Mouse (Mus musculus): ENCODE measurements at regions not wholly inside any gene's neighbourhood (a gene's known extent, or its start where the extent isn't known, plus 50 kb on each side); places are given as distances from the start of the nearest gene placed in this dataset.

DNA sequence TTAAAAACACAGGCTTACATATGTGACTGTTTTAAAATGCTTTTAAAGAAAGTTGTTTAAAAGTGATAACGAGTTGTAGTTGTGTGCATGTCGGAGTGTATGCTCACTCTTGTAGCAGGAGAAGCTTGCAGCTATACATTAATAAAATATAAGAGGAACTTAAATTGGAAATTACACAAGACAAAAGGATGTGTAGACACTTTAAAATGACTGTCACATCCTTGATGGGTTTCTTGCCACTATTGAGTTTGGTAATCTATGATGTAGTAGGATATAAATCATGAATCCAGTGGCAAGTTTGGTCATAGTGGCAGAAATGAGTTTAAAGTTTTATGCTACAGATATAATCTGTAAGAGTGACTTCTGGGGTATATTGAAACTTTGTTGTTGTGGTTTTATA is 504.3 kb downstream of the Plcl1 start:
- Histone ChIP-seq H3K27ac (replicated peaks; ENCODE audit: low read depth, low read length) (no peak overlapping the region), H3K4me3 (ENCODE audit: insufficient read depth, low read depth, low read length) (no peak overlapping the region), H3K4me1 (ENCODE audit: control insufficient read depth, insufficient read depth, insufficient read length, low read length) (no peaks in the 10 kb centered on the region)

DNA sequence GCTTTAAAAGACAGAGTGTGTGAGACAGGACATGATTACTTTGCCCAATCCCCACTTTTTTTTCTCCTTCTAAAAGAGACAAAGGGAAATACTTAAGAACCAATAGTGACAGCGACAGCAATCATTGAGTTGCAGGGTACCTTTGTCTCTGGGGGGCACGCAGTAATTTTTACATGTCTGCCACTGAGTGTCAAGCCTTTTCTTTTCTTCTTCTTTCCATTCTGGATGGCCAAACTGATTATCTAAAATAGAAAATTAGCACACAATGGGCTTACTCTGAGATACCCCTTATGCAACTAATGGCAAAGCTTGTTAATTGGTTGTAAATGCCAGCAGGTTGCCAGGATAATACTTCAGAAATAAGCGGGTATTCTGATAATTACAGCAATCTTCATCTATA is 508.6 kb downstream of the Plcl1 start:
- no peak overlapping the region for H3K4me3 ChIP-seq (ENCODE audit: insufficient read depth, low read depth, low read length)
- no peak overlapping the region for H3K27ac ChIP-seq (replicated peaks; ENCODE audit: low read depth, low read length)
- H3K4me1 ChIP-seq (ENCODE audit: control insufficient read depth, insufficient read depth, insufficient read length, low read length): no peaks in the 10 kb centered on the region

GRCm38 (mm10) chr1:55915940-55916339 is 510.2 kb downstream of the Plcl1 start:
- Histone ChIP-seq H3K27ac (replicated peaks; ENCODE audit: low read depth, low read length) (no peak overlapping the region), H3K4me3 (ENCODE audit: insufficient read depth, low read depth, low read length) (no peak overlapping the region), H3K4me1 (ENCODE audit: control insufficient read depth, insufficient read depth, insufficient read length, low read length) (no peaks in the 10 kb centered on the region)

DNA sequence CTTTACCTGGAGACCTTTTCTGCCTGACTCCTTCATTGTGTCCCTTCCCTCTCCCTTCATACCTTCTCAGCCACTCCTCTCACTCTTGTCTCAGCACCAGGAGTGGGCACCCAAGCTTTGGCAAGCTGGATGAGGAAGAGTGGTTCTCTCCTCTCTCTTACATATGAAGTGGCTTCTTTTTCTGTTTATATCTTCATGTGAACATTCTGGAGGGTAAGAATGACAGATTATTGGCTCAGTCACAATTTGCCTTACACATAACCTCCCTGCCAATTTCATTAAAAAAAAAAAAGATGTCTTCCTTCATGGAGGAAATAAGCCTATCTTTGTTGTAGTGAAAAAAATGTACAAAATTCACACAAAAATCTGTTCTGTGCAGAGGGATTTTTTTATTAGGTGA is 513.8 kb downstream of the Plcl1 start:
- Histone ChIP-seq H3K27ac (replicated peaks; ENCODE audit: low read depth, low read length) (no peak overlapping the region), H3K4me3 (ENCODE audit: insufficient read depth, low read depth, low read length) (no peak overlapping the region), H3K4me1 (ENCODE audit: control insufficient read depth, insufficient read depth, insufficient read length, low read length) (no peaks in the 10 kb centered on the region)

GRCm38 (mm10) chr1:55946786-55947549 is 541.2 kb downstream of the Plcl1 start:
- no peak overlapping the region for H3K27ac ChIP-seq (replicated peaks; ENCODE audit: low read depth, low read length)
- H3K4me3 ChIP-seq (ENCODE audit: insufficient read depth, low read depth, low read length): no peak overlapping the region
- no peaks in the 10 kb centered on the region for H3K4me1 ChIP-seq (ENCODE audit: control insufficient read depth, insufficient read depth, insufficient read length, low read length)

- Histone ChIP-seq H3K4me1 (ENCODE audit: control insufficient read depth, insufficient read depth, insufficient read length, low read length) (no peaks in the 10 kb centered on the region), H3K27ac (replicated peaks; ENCODE audit: low read depth, low read length) (no peak overlapping the region), H3K4me3 (ENCODE audit: insufficient read depth, low read depth, low read length) (no peak overlapping the region)
Measured at GRCm38 (mm10) chr1:55947618-55948283, 542.0 kb downstream of the Plcl1 start.

DNA sequence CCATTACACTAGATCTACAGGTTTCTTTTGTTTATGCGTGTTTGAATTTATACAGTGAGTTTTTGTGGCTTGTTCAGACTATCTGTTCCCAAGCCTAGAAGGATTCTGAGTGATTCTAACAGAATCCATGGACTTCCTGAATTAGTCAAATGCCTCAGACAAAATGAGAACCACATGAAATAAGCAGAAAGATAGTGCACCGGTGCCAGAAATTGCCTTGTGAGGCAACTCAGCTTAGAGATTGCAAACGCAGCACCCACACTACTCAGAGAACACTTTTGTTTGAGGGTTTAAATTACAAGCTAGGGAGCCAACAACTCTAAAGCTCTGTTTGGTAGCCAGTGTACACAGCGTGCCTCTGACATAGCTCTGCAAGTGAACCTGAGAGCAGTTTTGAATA is 543.9 kb downstream of the Plcl1 start:
- Histone ChIP-seq H3K4me1 (ENCODE audit: control insufficient read depth, insufficient read depth, insufficient read length, low read length) (no peaks in the 10 kb centered on the region), H3K4me3 (ENCODE audit: insufficient read depth, low read depth, low read length) (no peak overlapping the region), H3K27ac (replicated peaks; ENCODE audit: low read depth, low read length) (no peak overlapping the region)

DNA sequence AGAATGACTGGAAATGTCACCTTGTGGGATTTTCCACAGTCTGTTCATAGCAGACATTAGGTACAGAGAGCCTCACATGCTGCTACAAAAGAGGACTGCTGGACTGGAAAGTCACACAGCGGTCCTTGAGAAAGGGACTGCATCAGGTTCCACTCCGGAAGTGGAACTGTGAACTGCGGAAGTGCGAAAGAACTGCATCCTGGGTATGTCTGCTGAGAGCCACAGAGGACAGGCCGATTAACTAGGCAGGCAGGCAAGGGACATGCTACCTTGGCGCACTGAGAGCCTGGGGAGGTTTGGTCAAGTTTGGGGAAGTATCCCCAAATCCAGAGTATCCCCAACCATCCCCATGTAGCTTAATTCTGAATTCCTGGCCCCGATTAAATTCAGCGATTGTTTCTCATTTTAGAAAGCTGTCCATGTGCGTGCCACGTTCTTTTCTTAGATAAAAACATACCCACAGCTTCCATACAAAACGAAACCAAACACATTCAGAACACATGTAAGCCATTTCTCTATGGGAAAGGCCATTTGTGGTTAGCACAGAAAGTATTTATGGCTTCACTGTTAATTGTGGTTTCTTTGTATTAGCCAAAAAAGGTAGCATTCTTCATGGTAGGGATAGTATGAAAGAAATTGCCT is 552.2 kb downstream of the Plcl1 start:
- no peak overlapping the region for H3K4me3 ChIP-seq (ENCODE audit: insufficient read depth, low read depth, low read length)
- no peak overlapping the region for H3K27ac ChIP-seq (replicated peaks; ENCODE audit: low read depth, low read length)
- H3K4me1 ChIP-seq (ENCODE audit: control insufficient read depth, insufficient read depth, insufficient read length, low read length): no peaks in the 10 kb centered on the region

DNA sequence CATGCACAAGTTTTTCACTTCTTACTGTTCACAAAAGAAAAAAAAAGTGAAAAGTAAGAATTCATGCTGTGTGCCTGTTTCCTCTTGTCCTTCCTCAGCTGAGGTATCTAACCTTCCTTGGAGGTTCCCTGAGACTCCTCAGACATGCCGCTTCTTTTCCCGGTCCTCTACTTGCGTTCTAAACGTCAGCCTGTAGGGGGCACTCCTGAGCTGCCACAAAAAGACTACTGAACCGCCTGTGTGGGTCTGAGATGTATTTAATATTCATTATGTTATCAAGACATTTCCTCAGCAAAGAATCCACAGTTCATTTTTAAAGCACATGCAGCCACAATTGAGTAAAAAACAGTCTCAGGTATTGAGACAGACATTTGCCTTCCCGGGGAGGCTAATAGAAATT is 554.6 kb downstream of the Plcl1 start:
- no peaks in the 10 kb centered on the region for H3K4me1 ChIP-seq (ENCODE audit: control insufficient read depth, insufficient read depth, insufficient read length, low read length)
- H3K27ac ChIP-seq (replicated peaks; ENCODE audit: low read depth, low read length): no peak overlapping the region
- no peak overlapping the region for H3K4me3 ChIP-seq (ENCODE audit: insufficient read depth, low read depth, low read length)

DNA sequence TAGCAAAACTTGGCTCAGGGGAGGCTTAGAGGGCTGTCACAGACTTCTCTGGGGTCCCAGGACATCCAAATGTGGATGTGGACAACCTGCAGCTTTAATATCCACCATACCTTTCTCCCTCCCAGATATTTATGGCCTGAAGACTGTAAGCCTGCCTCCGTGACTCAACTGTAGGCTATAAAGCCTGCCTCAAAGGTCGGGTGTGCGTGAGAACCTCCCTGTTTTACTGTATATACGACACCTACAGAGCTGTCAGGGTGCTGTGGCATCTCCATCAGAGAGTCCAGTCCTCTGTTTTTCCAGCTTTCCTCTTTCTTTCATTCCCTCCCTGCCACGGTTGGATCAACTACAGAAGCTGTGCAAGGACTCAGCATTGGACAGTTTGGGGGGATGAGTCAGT is 558.1 kb downstream of the Plcl1 start:
- H3K4me3 ChIP-seq (ENCODE audit: insufficient read depth, low read depth, low read length): no peak overlapping the region
- H3K27ac ChIP-seq (replicated peaks; ENCODE audit: low read depth, low read length): no peak overlapping the region
- H3K4me1 ChIP-seq (ENCODE audit: control insufficient read depth, insufficient read depth, insufficient read length, low read length): no peaks in the 10 kb centered on the region

DNA sequence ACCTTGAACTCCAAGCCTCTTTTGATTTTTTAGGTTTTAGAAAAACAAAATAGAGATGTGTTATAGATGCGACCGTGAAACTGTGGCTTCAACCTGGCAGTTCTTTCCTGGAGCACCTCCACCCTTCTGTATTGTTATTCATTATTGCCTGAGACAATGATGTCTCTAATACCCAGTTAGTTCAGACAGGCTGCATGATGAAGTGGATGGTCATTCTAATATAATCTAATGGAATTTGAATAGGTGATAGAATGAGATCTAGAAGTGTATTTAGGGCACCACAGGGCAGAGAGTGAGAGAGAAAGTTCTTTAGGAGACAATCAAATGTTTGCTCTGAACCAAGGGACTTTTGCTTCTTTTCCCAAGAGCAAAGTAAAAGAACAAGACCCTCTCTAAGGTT is 560.6 kb downstream of the Plcl1 start:
- no peak overlapping the region for H3K27ac ChIP-seq (replicated peaks; ENCODE audit: low read depth, low read length)
- H3K4me3 ChIP-seq (ENCODE audit: insufficient read depth, low read depth, low read length): no peak overlapping the region

GRCm38 (mm10) chr1:55967869-55968268 is 562.1 kb downstream of the Plcl1 start:
- H3K27ac ChIP-seq (replicated peaks; ENCODE audit: low read depth, low read length): no peak overlapping the region
- no peak overlapping the region for H3K4me3 ChIP-seq (ENCODE audit: insufficient read depth, low read depth, low read length)

More for the DNA sequence above, 560.6 kb downstream of the Plcl1 start:
- no peaks in the 10 kb centered on the region for H3K4me1 ChIP-seq (ENCODE audit: control insufficient read depth, insufficient read depth, insufficient read length, low read length)

DNA sequence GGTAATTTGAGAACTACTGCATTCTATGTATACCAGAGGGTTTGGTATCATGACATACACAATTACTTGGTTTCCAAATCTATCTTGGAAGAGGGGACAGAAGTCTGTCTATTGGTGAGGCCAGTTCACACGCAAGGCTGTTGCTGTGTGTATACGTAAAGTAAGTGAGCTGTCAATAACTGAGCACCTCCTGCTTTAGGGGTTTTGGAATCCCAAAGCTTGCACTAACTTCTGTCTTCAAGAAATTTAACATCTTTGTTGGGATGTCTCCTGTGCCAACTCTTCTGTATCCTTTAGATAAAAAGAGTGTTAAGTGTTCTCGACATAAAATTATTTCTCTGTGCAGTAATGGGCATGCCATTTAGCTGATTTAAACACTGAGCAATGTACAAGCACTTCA is 572.1 kb downstream of the Plcl1 start:
- no peak overlapping the region for H3K4me3 ChIP-seq (ENCODE audit: insufficient read depth, low read depth, low read length)
- H3K27ac ChIP-seq (replicated peaks; ENCODE audit: low read depth, low read length): no peak overlapping the region
- no peaks in the 10 kb centered on the region for H3K4me1 ChIP-seq (ENCODE audit: control insufficient read depth, insufficient read depth, insufficient read length, low read length)

More at GRCm38 (mm10) chr1:55967869-55968268, 562.1 kb downstream of the Plcl1 start:
- no peaks in the 10 kb centered on the region for H3K4me1 ChIP-seq (ENCODE audit: control insufficient read depth, insufficient read depth, insufficient read length, low read length)

GRCm38 (mm10) chr1:55983522-55984066 is 577.9 kb downstream of the Plcl1 start:
- Histone ChIP-seq H3K4me3 (ENCODE audit: insufficient read depth, low read depth, low read length) (no peak overlapping the region), H3K27ac (replicated peaks; ENCODE audit: low read depth, low read length) (no peak overlapping the region), H3K4me1 (ENCODE audit: control insufficient read depth, insufficient read depth, insufficient read length, low read length) (no peaks in the 10 kb centered on the region)

GRCm38 (mm10) chr1:55997074-55997473 is 591.4 kb downstream of the Plcl1 start:
- H3K4me3 ChIP-seq (ENCODE audit: insufficient read depth, low read depth, low read length): no peak overlapping the region
- H3K4me1 ChIP-seq (ENCODE audit: control insufficient read depth, insufficient read depth, insufficient read length, low read length): no peaks in the 10 kb centered on the region
- H3K27ac ChIP-seq (replicated peaks; ENCODE audit: low read depth, low read length): no peak overlapping the region
